Comparison of ENCODE assay signal across 8 mouse cellular contexts in the genomic region with DNA sequence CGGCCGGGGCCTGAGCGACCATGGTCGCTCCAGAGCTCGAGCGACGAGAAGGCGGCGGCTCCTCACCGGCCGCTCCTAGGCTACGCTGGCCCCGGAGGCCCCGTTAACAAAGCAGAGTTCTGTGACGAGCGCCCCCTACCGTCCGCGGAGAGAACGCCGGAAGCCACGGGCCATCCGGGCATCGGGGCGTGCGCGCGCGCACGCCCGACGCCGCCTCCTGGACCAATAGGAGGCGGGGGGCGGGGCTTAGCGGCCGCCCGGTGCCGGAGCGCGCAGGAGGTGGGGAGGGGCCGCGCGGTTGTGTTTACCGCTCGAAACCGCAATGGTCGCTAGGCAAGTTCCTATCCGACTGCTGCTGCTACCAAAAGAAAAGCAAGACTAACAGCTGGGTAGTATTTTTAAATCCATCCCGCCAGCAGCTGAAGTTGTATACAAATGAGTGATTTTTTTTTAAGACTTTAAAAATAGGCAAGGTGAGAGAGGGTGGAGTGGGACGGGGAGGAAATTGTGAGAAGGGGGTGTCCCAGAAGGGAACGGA. TPM values are rescaled to one million over a fixed set of nuclear protein-coding genes. Genes with fewer than 3 reads are reported as not detected.
DNase-seq lines count a peak whose midpoint lies in the region; ATAC-seq lines count a peak whose summit lies in the region.

Gene Mdm2 (minus strand): TSS at position 155 of the 538 bp plus-strand sequence.

- DNase-seq in adrenal gland, adult 18-20 months (ENCODE audit: low spot score in 2 of 2) = peak; percentile 99
- peak; percentile 97 for DNase-seq in embryo, embryonic 11 days
- DNase-seq in gastrocnemius, postnatal 36 days = peak; percentile 97
- DNase-seq in left cerebral cortex, postnatal 25 days (ENCODE audit: low spot score in 2 of 2) = peak; percentile 96 to 97
- peak; percentile 96 for DNase-seq in midbrain, embryonic 10.5 days (ENCODE audit: low spot score)
- peak; percentile 100 for DNase-seq in right cerebral cortex, postnatal 4 days
- DNase-seq in adipocyte (ENCODE audit: low spot score) = no peak

- no peaks in the 10 kb centered on the region for H3K9me3 ChIP-seq in intestine, embryonic 15.5 days
- no peaks in the 10 kb centered on the region for H3K9me3 ChIP-seq in midbrain, embryonic 10.5 days (replicated peaks)

- H3K9ac ChIP-seq in intestine, embryonic 15.5 days = peak within 1 kb of the TSS; percentile 99

- H3K4me1 ChIP-seq in intestine, embryonic 15.5 days (replicated peaks) = peaks cover 8% of the 10 kb centered on the region; the same call in 1 of the 2 replicates
- peaks cover 19% of the 10 kb centered on the region for H3K4me1 ChIP-seq in midbrain, embryonic 10.5 days

- H3K4me3 ChIP-seq in intestine, embryonic 15.5 days (replicated peaks) = peak within 1 kb of the TSS; percentile 95
- peak within 1 kb of the TSS; percentile 90 for H3K4me3 ChIP-seq in midbrain, embryonic 10.5 days

- peak within 1 kb of the TSS; percentile 97 for H3K27ac ChIP-seq in intestine, embryonic 15.5 days
- H3K27ac ChIP-seq in midbrain, embryonic 10.5 days (replicated peaks) = peak within 1 kb of the TSS; percentile 100

- H3K4me2 ChIP-seq in intestine, embryonic 15.5 days (replicated peaks) = peak within 1 kb of the TSS; percentile 61

- ATAC-seq in intestine, embryonic 15.5 days = peak; percentile 96

- peaks cover 7% of the 10 kb centered on the region; the same call in 1 of the 2 replicates for H3K36me3 ChIP-seq in intestine, embryonic 15.5 days
- H3K36me3 ChIP-seq in midbrain, embryonic 10.5 days = peaks cover 36% of the 10 kb centered on the region

- intact Hi-C loops in gastrocnemius, postnatal 36 days (cut with DNase I) = no loop called here
- intact Hi-C loops in left cerebral cortex, postnatal 25 days (cut with DNase I) = loop anchor here (2.0 kb wide), 1 partner anchor 34 kb away; no protein-coding TSS in a partner anchor

- no peaks in the 10 kb centered on the region for H3K27me3 ChIP-seq in intestine, embryonic 15.5 days (replicated peaks)
- H3K27me3 ChIP-seq in midbrain, embryonic 10.5 days (ENCODE audit: low read depth, poor library complexity, severe bottlenecking) = no peaks in the 10 kb centered on the region

- under 1% methylated on average over 52 of the region's 52 CpGs for WGBS in intestine, embryonic 15.5 days
- WGBS in midbrain, embryonic 10.5 days = under 1% methylated on average over 52 of the region's 52 CpGs

RNA-seq across cellular contexts. Expression of gene Mdm2, which starts in this region (rescaled TPM):
- 10 to 100 TPM; 48.2 to 54.8 TPM for total RNA-seq in adrenal gland, adult 18-20 months (2021)
- total RNA-seq in gastrocnemius, postnatal 36 days (2021) = 10 to 100 TPM; 40.8 to 44.9 TPM
- polyA plus RNA-seq in intestine, embryonic 15.5 days (2015; fragmentation: Nextera tagmentation; extraction: Ambion mirVana) = 34.0 and 35.1 TPM in 2 replicates
- 10 to 100 TPM; 53.4 to 57.5 TPM for total RNA-seq in left cerebral cortex, postnatal 25 days (2021)
- polyA plus RNA-seq in midbrain, embryonic 10.5 days (2016; fragmentation: Nextera tagmentation; extraction: Ambion mirVana) = 60.6 and 66.7 TPM in 2 replicates
